Mouse (Mus musculus): ENCODE data around the gene Ankrd16. TPM values are rescaled to one million over a fixed set of nuclear protein-coding genes. Genes with fewer than 3 reads are reported as not detected.

The Ankrd16 gene
- polyA plus RNA-seq (2017; shearing (Covaris generic)), result 74.1 TPM

DNA sequence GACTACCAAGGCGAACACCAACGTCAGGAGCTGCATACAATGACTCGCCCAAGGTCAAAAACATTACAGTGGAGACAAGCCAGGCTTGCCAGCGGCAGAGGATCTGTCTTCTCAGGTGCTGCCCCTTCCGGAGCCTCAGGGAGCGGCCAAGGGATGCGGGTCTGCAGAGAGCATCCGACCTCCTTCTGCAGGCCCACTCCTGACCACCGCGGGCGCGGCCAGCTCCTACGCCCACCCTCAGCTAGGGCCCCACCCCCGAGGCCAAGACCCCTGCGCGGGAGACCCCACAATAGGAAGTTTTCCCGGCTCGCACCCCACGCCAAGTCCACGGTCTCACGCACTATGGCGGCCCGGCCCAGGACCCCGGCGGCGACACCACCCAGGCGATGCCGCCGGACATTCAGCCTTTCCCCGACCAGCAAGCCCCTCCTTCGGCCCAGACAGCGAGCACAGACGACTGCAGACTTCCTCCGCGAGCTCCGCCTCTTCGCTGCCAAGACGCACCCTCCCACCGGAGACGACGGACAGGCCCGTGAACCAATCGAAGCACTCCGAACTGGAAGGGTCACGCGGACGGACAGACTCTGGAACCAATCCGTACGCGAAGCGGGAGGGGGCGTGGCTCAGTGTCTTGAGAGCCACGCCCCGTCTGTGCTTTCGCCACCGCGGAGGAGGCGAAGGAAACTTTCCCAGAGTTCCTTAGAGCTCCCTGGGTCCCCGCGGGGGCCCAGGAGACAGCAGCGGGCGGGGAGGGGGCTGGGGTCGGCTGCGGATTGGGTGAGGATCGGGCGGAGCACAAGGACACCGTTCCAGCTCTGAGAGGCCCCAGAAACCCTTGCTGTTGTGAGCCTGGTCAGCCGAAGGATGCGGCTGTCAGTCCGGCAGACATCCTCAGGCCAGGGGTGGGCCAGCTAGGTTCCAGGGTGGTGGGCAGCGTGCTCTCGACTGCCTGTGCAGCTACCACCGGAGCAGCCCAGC, at the start of gene Ankrd16, which contains the start of gene Fbh1:
Gene Ankrd16, plus strand, starts transcription at position 786 of the 978 bp plus-strand sequence.
Gene Fbh1, minus strand, starts transcription at position 492 of the 978 bp plus-strand sequence.

Other genes starting within 250 kb of the Ankrd16 start
- gene Pfkfb3, start 223.8 kb upstream of the Ankrd16 start, polyA plus RNA-seq (2017; shearing (Covaris generic)), result 14.4 TPM
- gene Rbm17, start 173.7 kb upstream of the Ankrd16 start, polyA plus RNA-seq (2017; shearing (Covaris generic)), result 33.2 TPM
- gene Gm17490, start 151.6 kb upstream of the Ankrd16 start, polyA plus RNA-seq (2017; shearing (Covaris generic)), result not detected
- 467 TPM for gene Il2ra, start 135.1 kb upstream of the Ankrd16 start, polyA plus RNA-seq (2017; shearing (Covaris generic))
- gene Il15ra, start 72.6 kb upstream of the Ankrd16 start, polyA plus RNA-seq (2017; shearing (Covaris generic)), result 30.8 TPM
- 98.3 TPM for gene Fbh1, start 294 bp upstream of the Ankrd16 start, polyA plus RNA-seq (2017; shearing (Covaris generic))